Mouse (Mus musculus) heart, embryonic 15.5 days (tissue): ENCODE results near the gene Acy3. TPM values are rescaled to one million over a fixed set of nuclear protein-coding genes. Genes with fewer than 3 reads are reported as not detected.
"Not testable (repeated sequence)": the region's sequence is repeated elsewhere in the genome, so short reads cannot be mapped to it uniquely, and the experiment has no call there.

Experiments
- ATAC-seq: fragments of 200-750 bp; cut with Nextera tagmentation; replicated peaks from 2 replicates; pipeline ENCODE4 v1.8.0; 2017; ENCODE audit warnings: low read depth, moderate TSS enrichment; ENCODE audit not compliant: insufficient number of reproducible peaks, insufficient read depth, low FRiP score
- H3K27ac ChIP-seq: fragments of 300-500 bp; sonication (generic); 2 replicates; pipeline ENCODE4 v1.5.1; 2015; ENCODE audit warnings: mild to moderate bottlenecking, inconsistent platforms
- H3K27me3 ChIP-seq: fragments of 300-500 bp; sonication (generic); 2 replicates; pipeline ENCODE4 v1.6.1; 2015; ENCODE audit warnings: inconsistent platforms
- H3K36me3 ChIP-seq: fragments of 300-500 bp; sonication (generic); 2 replicates; pipeline ENCODE4 v1.6.1; 2015; ENCODE audit warnings: mild to moderate bottlenecking, inconsistent platforms
- H3K4me1 ChIP-seq: fragments of 300-500 bp; sonication (generic); replicated peaks from 2 replicates; pipeline ENCODE4 v1.6.1; 2015; ENCODE audit warnings: inconsistent platforms
- H3K4me2 ChIP-seq: fragments of 300-500 bp; sonication (generic); 2 replicates; pipeline ENCODE4 v1.6.1; 2015; ENCODE audit warnings: inconsistent platforms, mild to moderate bottlenecking, moderate library complexity
- H3K4me3 ChIP-seq: fragments of 300-500 bp; sonication (generic); 2 replicates; pipeline ENCODE4 v1.5.1; 2015; ENCODE audit warnings: mild to moderate bottlenecking, inconsistent platforms
- H3K9ac ChIP-seq: fragments of 300-500 bp; sonication (generic); 2 replicates; pipeline ENCODE4 v1.6.1; 2015; ENCODE audit warnings: mild to moderate bottlenecking, inconsistent platforms
- H3K9me3 ChIP-seq: fragments of 300-500 bp; sonication (generic); replicated peaks from 2 replicates; pipeline ENCODE4 v1.6.1; 2016; ENCODE audit warnings: inconsistent platforms
- WGBS: fragments of 180-500 bp; shearing (Covaris S2); methylation state at CpG from one replicate; pipeline ENCODE4 v1.1.7; 2015; ENCODE audit warnings: mixed read lengths; 5-methylcytosine and 5-hydroxymethylcytosine counted together
- polyA plus RNA-seq: library from polyadenylated mRNA; unstranded; fragments of >200 nt; fragmentation: Nextera tagmentation; extraction: Ambion mirVana; gene quantifications from 2 replicates; pipeline ENCODE4 v1.2.1, GENCODE M21; 2015

Acy3 gene
- polyA plus RNA-seq, 1 experiment from 2014 or later = 11.3 TPM

DNA sequence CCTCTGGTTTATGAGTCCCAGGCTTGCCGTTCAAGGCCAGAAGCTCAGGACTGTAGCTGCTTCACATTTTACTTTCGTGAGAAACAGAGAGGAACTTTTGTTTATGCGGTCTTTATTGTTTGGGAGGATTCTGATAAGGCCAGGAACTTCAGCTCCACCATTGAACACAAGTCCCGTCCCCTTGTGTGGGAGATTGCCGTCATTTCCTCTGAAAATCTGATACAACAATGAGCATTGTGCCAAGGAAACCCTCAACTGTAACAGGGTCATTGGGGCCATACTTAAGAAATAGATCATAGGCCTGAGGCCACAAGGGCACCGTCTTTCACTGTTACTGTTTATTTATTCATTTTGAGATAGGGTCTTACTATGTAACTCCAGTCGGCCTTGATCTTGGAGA is 36.8 kb downstream of the Acy3 start:
- WGBS = 69% methylated on average over 7 of the region's 7 CpGs
- ATAC-seq = no peak

GRCm38 (mm10) chr19:4027576-4027975 is 41.2 kb downstream of the Acy3 start:
- Histone ChIP-seq H3K4me2 (no peak overlapping the region), H3K36me3 (no peaks in the 10 kb centered on the region), H3K4me1 (no peaks in the 10 kb centered on the region), H3K27me3 (no peaks in the 10 kb centered on the region), H3K4me3 (no peak overlapping the region), H3K9me3 (no peaks in the 10 kb centered on the region; the same call in 1 of the 2 replicates), H3K27ac (no peak overlapping the region), H3K9ac (no peak overlapping the region)
- no peak for ATAC-seq

More for the DNA sequence above, 36.8 kb downstream of the Acy3 start:
- Histone ChIP-seq H3K9ac (no peak overlapping the region), H3K27ac (no peak overlapping the region), H3K36me3 (no peaks in the 10 kb centered on the region), H3K27me3 (no peaks in the 10 kb centered on the region), H3K9me3 (no peaks in the 10 kb centered on the region; the same call in 1 of the 2 replicates), H3K4me1 (peaks cover 8% of the 10 kb centered on the region; the same call in 1 of the 2 replicates), H3K4me2 (no peak overlapping the region), H3K4me3 (no peak overlapping the region)

DNA sequence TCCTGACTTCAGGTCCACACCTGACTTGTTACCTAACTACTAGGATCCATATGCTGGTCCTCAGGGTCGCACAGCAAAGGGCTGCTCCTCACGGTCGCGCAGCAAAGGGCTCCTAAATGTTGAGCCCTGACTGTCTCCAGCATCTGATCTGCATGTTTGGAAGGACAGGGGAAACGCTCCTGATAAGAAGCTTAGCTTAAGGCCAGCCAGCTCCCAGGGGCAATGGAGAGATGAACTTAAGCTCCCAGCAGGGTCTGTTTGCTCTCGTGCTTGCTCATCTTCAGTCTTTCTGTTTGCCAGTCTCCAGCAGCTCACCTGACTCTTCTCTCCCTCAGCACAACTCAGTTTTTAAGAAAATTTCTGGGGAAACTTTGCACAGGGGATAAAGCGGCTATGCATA is 46.3 kb downstream of the Acy3 start:
- H3K4me2 ChIP-seq = no peak overlapping the region
- no peak overlapping the region for H3K4me3 ChIP-seq
- H3K9me3 ChIP-seq = no peaks in the 10 kb centered on the region
- no peak overlapping the region for H3K9ac ChIP-seq
- no peaks in the 10 kb centered on the region for H3K27me3 ChIP-seq
- peaks cover 13% of the 10 kb centered on the region for H3K4me1 ChIP-seq
- no peak for ATAC-seq
- no peak overlapping the region for H3K27ac ChIP-seq
- no peaks in the 10 kb centered on the region; the same call in 1 of the 2 replicates for H3K36me3 ChIP-seq
- WGBS = 49% methylated on average over 7 of the region's 7 CpGs

DNA sequence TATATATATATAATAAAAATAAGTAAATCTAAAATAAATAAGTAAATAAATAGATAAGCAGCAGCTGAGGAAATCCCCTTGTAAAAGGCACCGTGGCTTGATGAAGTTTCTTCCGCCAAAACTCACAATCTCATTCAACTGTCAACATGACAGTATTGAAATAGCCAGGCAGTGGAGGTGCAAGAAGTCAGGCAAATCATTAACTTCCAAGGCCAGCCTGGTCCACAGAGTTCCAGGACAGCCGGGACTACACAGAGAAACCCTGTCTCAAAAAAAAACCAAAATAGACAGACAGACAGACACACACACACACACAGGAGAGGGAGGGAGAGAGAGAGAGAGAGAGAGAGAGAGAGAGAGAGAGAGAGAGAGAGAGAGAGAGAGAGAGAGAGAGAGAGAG is 46.9 kb downstream of the Acy3 start:
- peaks cover 17% of the 10 kb centered on the region for H3K4me1 ChIP-seq
- no peak overlapping the region for H3K4me3 ChIP-seq
- WGBS = 56% methylated on average over 3 of the region's 3 CpGs
- no peak for ATAC-seq
- H3K4me2 ChIP-seq = no peak overlapping the region
- H3K9me3 ChIP-seq = no peaks in the 10 kb centered on the region
- no peak overlapping the region for H3K27ac ChIP-seq
- H3K9ac ChIP-seq = no peak overlapping the region
- no peaks in the 10 kb centered on the region for H3K27me3 ChIP-seq
- H3K36me3 ChIP-seq = no peaks in the 10 kb centered on the region; the same call in 1 of the 2 replicates

- peaks cover 19% of the 10 kb centered on the region for H3K4me1 ChIP-seq
- no peaks in the 10 kb centered on the region for H3K27me3 ChIP-seq
- no peaks in the 10 kb centered on the region for H3K9me3 ChIP-seq
- H3K4me3 ChIP-seq = no peak overlapping the region
- no peak overlapping the region for H3K9ac ChIP-seq
- no peak for ATAC-seq
- no peaks in the 10 kb centered on the region; the same call in 1 of the 2 replicates for H3K36me3 ChIP-seq
- 68% methylated on average over 5 of the region's 5 CpGs for WGBS
- no peak overlapping the region for H3K4me2 ChIP-seq
- H3K27ac ChIP-seq = no peak overlapping the region
Observed at GRCm38 (mm10) chr19:4033742-4034141, 47.4 kb downstream of the Acy3 start.

GRCm38 (mm10) chr19:4036327-4037045 is 50.1 kb downstream of the Acy3 start:
- H3K36me3 ChIP-seq = no peaks in the 10 kb centered on the region; the same call in 1 of the 2 replicates
- WGBS = 75% methylated on average over 12 of the region's 12 CpGs
- peaks cover 19% of the 10 kb centered on the region for H3K4me1 ChIP-seq
- ATAC-seq = no peak
- no peak overlapping the region for H3K27ac ChIP-seq
- peak overlapping the region; percentile 20; the same call in 1 of the 2 replicates for H3K4me2 ChIP-seq
- no peaks in the 10 kb centered on the region for H3K27me3 ChIP-seq
- no peak overlapping the region for H3K9ac ChIP-seq
- no peak overlapping the region for H3K4me3 ChIP-seq
- no peaks in the 10 kb centered on the region for H3K9me3 ChIP-seq

GRCm38 (mm10) chr19:4037154-4037787 is 50.9 kb downstream of the Acy3 start:
- peak overlapping the region; percentile 73 for H3K4me2 ChIP-seq
- ATAC-seq, H3K36me3 ChIP-seq, H3K27me3 ChIP-seq, H3K9me3 ChIP-seq: not testable (repeated sequence)
- H3K9ac ChIP-seq = peak overlapping the region; percentile 74
- 24% methylated on average over 8 of the region's 8 CpGs for WGBS
- peak overlapping the region; percentile 76 for H3K4me3 ChIP-seq
- peak overlapping the region; percentile 78 for H3K27ac ChIP-seq
- peaks cover 22% of the 10 kb centered on the region for H3K4me1 ChIP-seq

DNA sequence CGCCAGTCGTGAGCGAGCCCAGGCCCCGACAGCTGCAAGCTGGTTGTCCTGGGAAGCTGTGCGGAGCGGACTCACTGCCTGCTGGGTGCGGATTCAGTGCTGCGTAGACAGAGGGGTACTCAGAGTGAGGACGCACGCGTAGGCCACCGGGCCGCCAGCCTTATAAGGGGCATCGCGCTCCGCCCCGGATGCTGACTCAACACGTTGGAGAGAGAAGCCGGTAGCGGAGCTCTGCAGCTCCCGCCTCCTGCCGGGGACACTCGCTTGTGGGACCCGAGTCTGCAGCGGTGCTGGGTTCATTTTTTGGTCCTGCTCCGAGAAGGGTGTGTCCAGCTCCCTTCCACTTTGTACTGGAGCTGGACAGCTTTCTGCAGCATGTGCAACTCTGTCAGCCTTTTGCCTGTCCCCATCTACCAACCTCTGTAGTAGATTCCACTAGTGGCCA is 51.4 kb downstream of the Acy3 start, which contains the start of gene Gstp1:
Gstp1 (minus strand) TSS at position 198 of the 445 bp plus-strand sequence.
- peak within 1 kb of the TSS; percentile 76 for H3K4me3 ChIP-seq
- peak within 1 kb of the TSS; percentile 74 for H3K9ac ChIP-seq
- H3K27me3 ChIP-seq = no peaks in the 10 kb centered on the region
- H3K27ac ChIP-seq = peak within 1 kb of the TSS; percentile 78
- WGBS = under 1% methylated on average over 26 of the region's 26 CpGs
- peak; percentile 83 for ATAC-seq
- H3K36me3 ChIP-seq = no peaks in the 10 kb centered on the region; the same call in 1 of the 2 replicates
- peaks cover 23% of the 10 kb centered on the region for H3K4me1 ChIP-seq
- H3K9me3 ChIP-seq = no peaks in the 10 kb centered on the region
- H3K4me2 ChIP-seq = peak within 1 kb of the TSS; percentile 73

Other genes with a start within 250 kb of the Acy3 start
- 19.6 and 20.9 TPM in 2 replicates for gene Kmt5b, start 219.1 kb upstream of the Acy3 start, polyA plus RNA-seq
- gene Chka, start 134.8 kb upstream of the Acy3 start, polyA plus RNA-seq = 24.9 and 32.0 TPM in 2 replicates
- 24.9 and 39.6 TPM in 2 replicates for gene Tcirg1, start 79.4 kb upstream of the Acy3 start, polyA plus RNA-seq
- 371 and 387 TPM in 2 replicates for gene Ndufs8, start 73.8 kb upstream of the Acy3 start, polyA plus RNA-seq
- 1.6 and 4.0 TPM in 2 replicates for gene Aldh3b1, start 56.8 kb upstream of the Acy3 start, polyA plus RNA-seq
- 15.0 and 21.8 TPM in 2 replicates for gene Unc93b1, start 51.4 kb upstream of the Acy3 start, polyA plus RNA-seq
- not detected in 2 replicates for gene Aldh3b3, start 27.9 kb upstream of the Acy3 start, polyA plus RNA-seq
- gene Aldh3b2, start 14.2 kb upstream of the Acy3 start, polyA plus RNA-seq = 0.16 and 1.2 TPM in 2 replicates
- gene Tbx10, start 6.2 kb downstream of the Acy3 start, polyA plus RNA-seq = not detected in 2 replicates
- 53.0 and 55.9 TPM in 2 replicates for gene Nudt8, start 14.0 kb downstream of the Acy3 start, polyA plus RNA-seq
- 4.5 and 5.4 TPM in 2 replicates for gene Gm49405, start 14.1 kb downstream of the Acy3 start, polyA plus RNA-seq
- 72.2 and 80.1 TPM in 2 replicates for gene Doc2g, start 16.7 kb downstream of the Acy3 start, polyA plus RNA-seq
- 513 and 534 TPM in 2 replicates for gene Ndufv1, start 26.2 kb downstream of the Acy3 start, polyA plus RNA-seq
- 387 and 406 TPM in 2 replicates for gene Gstp1, start 51.4 kb downstream of the Acy3 start, polyA plus RNA-seq
- gene Gstp2, start 59.5 kb downstream of the Acy3 start, polyA plus RNA-seq = 9.2 and 11.1 TPM in 2 replicates
- gene Gstp3, start 73.0 kb downstream of the Acy3 start, polyA plus RNA-seq = 0.30 and 0.93 TPM in 2 replicates
- gene Cabp2, start 95.0 kb downstream of the Acy3 start, polyA plus RNA-seq = not detected in 2 replicates
- 63.6 and 81.7 TPM in 2 replicates for gene Cdk2ap2, start 110.6 kb downstream of the Acy3 start, polyA plus RNA-seq
- 17.2 and 26.5 TPM in 2 replicates for gene Pitpnm1, start 113.4 kb downstream of the Acy3 start, polyA plus RNA-seq
- 78.1 and 92.5 TPM in 2 replicates for gene Aip, start 139.3 kb downstream of the Acy3 start, polyA plus RNA-seq
- 0.04 TPM in 1 of 2 replicates, not detected in the other for gene Gpr152, start 153.2 kb downstream of the Acy3 start, polyA plus RNA-seq
- not detected in 2 replicates for gene Cabp4, start 157.5 kb downstream of the Acy3 start, polyA plus RNA-seq
- 114 and 137 TPM in 2 replicates for gene Coro1b, start 162.0 kb downstream of the Acy3 start, polyA plus RNA-seq
- gene Ptprcap, start 167.0 kb downstream of the Acy3 start, polyA plus RNA-seq = 3.6 and 33.8 TPM in 2 replicates
- 42.2 and 46.1 TPM in 2 replicates for gene Rps6kb2, start 176.8 kb downstream of the Acy3 start, polyA plus RNA-seq
- gene Carns1, start 188.9 kb downstream of the Acy3 start, polyA plus RNA-seq = 12.3 TPM in 2 replicates
- gene Tbc1d10c, start 204.7 kb downstream of the Acy3 start, polyA plus RNA-seq = 3.0 and 14.9 TPM in 2 replicates
- 666 and 734 TPM in 2 replicates for gene Ppp1ca, start 205.5 kb downstream of the Acy3 start, polyA plus RNA-seq
- gene Rad9a, start 215.1 kb downstream of the Acy3 start, polyA plus RNA-seq = 17.3 and 24.1 TPM in 2 replicates
- gene Clcf1, start 227.7 kb downstream of the Acy3 start, polyA plus RNA-seq = 0.96 and 1.9 TPM in 2 replicates
- gene AC109138.7, start 227.8 kb downstream of the Acy3 start, polyA plus RNA-seq = not detected in 2 replicates
- gene Pold4, start 245.3 kb downstream of the Acy3 start, polyA plus RNA-seq = 17.1 and 24.1 TPM in 2 replicates